Mouse (Mus musculus): ENCODE measurements around the gene Med12l. TPM values are rescaled to one million over a fixed set of nuclear protein-coding genes. Genes with fewer than 3 reads are reported as not detected.

The Med12l gene
- polyA plus RNA-seq, 1 experiment from 2014 or later, result 2.3 TPM

- no peak overlapping the region for H3K4me3 ChIP-seq
Measured at GRCm38 (mm10) chr3:59167417-59168054, 161.9 kb downstream of the Med12l start.

GRCm38 (mm10) chr3:59168476-59168875 lies 162.9 kb downstream of the Med12l start:
- H3K4me1 ChIP-seq, result 0 out of 2 replicates have a peak, but pooled peaks cover 5% of the 10 kb centered on the region
- no peak for DNase-seq (ENCODE audit: low spot score)
- no peaks in the 10 kb centered on the region for H3K36me3 ChIP-seq
- no peaks in the 10 kb centered on the region for H3K27me3 ChIP-seq (ENCODE audit: low read depth, poor library complexity, severe bottlenecking)
- H3K9me3 ChIP-seq (replicated peaks), result no peaks in the 10 kb centered on the region
- 87% methylated on average over 6 of the region's 6 CpGs for WGBS
- no peak overlapping the region for H3K27ac ChIP-seq (replicated peaks)
- H3K4me3 ChIP-seq, result no peak overlapping the region

More at GRCm38 (mm10) chr3:59167417-59168054, 161.9 kb downstream of the Med12l start:
- no peak overlapping the region for H3K27ac ChIP-seq (replicated peaks)
- H3K36me3 ChIP-seq, result no peaks in the 10 kb centered on the region
- 93% methylated on average over 2 of the region's 2 CpGs for WGBS
- H3K9me3 ChIP-seq (replicated peaks), result no peaks in the 10 kb centered on the region
- 0 out of 2 replicates have a peak, but pooled peaks cover 5% of the 10 kb centered on the region for H3K4me1 ChIP-seq
- DNase-seq (ENCODE audit: low spot score), result no peak
- no peaks in the 10 kb centered on the region for H3K27me3 ChIP-seq (ENCODE audit: low read depth, poor library complexity, severe bottlenecking)

GRCm38 (mm10) chr3:59169215-59169614 lies 163.6 kb downstream of the Med12l start:
- WGBS, result 84% methylated on average over 4 of the region's 4 CpGs
- no peak overlapping the region for H3K27ac ChIP-seq (replicated peaks)
- no peak overlapping the region for H3K4me3 ChIP-seq
- H3K27me3 ChIP-seq (ENCODE audit: low read depth, poor library complexity, severe bottlenecking), result no peaks in the 10 kb centered on the region
- no peaks in the 10 kb centered on the region for H3K9me3 ChIP-seq (replicated peaks)
- H3K36me3 ChIP-seq, result no peaks in the 10 kb centered on the region
- H3K4me1 ChIP-seq, result 0 out of 2 replicates have a peak, but pooled peaks cover 5% of the 10 kb centered on the region
- DNase-seq (ENCODE audit: low spot score), result no peak

- Histone ChIP-seq H3K4me3 (no peak overlapping the region), H3K27me3 (ENCODE audit: low read depth, poor library complexity, severe bottlenecking) (no peaks in the 10 kb centered on the region), H3K9me3 (replicated peaks) (no peaks in the 10 kb centered on the region), H3K4me1 (0 out of 2 replicates have a peak, but pooled peaks cover 5% of the 10 kb centered on the region), H3K36me3 (no peaks in the 10 kb centered on the region), H3K27ac (replicated peaks) (no peak overlapping the region)
- WGBS, result 68% methylated on average over 2 of the region's 2 CpGs
- DNase-seq (ENCODE audit: low spot score), result no peak
Measured at GRCm38 (mm10) chr3:59169921-59170627, 164.4 kb downstream of the Med12l start.

- Histone ChIP-seq H3K4me3 (no peak overlapping the region), H3K27ac (replicated peaks) (no peak overlapping the region), H3K36me3 (no peaks in the 10 kb centered on the region), H3K9me3 (replicated peaks) (no peaks in the 10 kb centered on the region), H3K27me3 (ENCODE audit: low read depth, poor library complexity, severe bottlenecking) (no peaks in the 10 kb centered on the region), H3K4me1 (0 out of 2 replicates have a peak, but pooled peaks cover 5% of the 10 kb centered on the region)
- no peak for DNase-seq (ENCODE audit: low spot score)
- WGBS, result 89% methylated on average over 6 of the region's 6 CpGs
Measured at GRCm38 (mm10) chr3:59174426-59175154, 169.0 kb downstream of the Med12l start.

- no peaks in the 10 kb centered on the region for H3K36me3 ChIP-seq
- H3K9me3 ChIP-seq (replicated peaks), result no peaks in the 10 kb centered on the region
- no peaks in the 10 kb centered on the region for H3K27me3 ChIP-seq (ENCODE audit: low read depth, poor library complexity, severe bottlenecking)
- 0 out of 2 replicates have a peak, but pooled peaks cover under 1% of the 10 kb centered on the region for H3K4me1 ChIP-seq
- no peak overlapping the region for H3K4me3 ChIP-seq
- no peak overlapping the region for H3K27ac ChIP-seq (replicated peaks)
- DNase-seq (ENCODE audit: low spot score), result peak; percentile 24
- 53% methylated on average over 5 of the region's 5 CpGs for WGBS
Measured at GRCm38 (mm10) chr3:59175234-59175633, 169.6 kb downstream of the Med12l start.

DNA sequence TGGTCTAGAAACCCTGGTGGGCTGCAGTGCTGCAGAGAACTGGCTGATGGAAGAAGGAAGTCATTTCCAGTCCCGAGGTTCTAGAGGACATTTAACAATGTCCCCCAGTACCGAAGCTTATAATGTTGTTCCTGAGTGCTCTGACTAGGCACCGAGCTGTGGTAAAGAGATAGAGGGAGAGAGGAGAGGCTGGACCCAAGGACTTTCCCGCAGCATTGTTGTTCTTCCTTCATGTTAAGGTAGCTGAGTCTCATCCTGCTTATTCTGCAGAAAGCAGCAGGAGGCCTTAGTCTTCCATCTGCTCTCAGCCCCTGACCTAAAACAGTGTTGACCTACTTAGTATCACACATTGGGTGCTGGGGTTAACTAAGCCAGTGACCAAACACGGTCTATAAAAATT lies 171.2 kb downstream of the Med12l start:
- 71% methylated on average over 5 of the region's 5 CpGs for WGBS
- H3K9me3 ChIP-seq (replicated peaks), result no peaks in the 10 kb centered on the region
- H3K36me3 ChIP-seq, result no peaks in the 10 kb centered on the region
- no peak overlapping the region for H3K4me3 ChIP-seq
- H3K4me1 ChIP-seq, result no peaks in the 10 kb centered on the region
- H3K27me3 ChIP-seq (ENCODE audit: low read depth, poor library complexity, severe bottlenecking), result no peaks in the 10 kb centered on the region
- no peak overlapping the region for H3K27ac ChIP-seq (replicated peaks)
- no peak for DNase-seq (ENCODE audit: low spot score)

DNA sequence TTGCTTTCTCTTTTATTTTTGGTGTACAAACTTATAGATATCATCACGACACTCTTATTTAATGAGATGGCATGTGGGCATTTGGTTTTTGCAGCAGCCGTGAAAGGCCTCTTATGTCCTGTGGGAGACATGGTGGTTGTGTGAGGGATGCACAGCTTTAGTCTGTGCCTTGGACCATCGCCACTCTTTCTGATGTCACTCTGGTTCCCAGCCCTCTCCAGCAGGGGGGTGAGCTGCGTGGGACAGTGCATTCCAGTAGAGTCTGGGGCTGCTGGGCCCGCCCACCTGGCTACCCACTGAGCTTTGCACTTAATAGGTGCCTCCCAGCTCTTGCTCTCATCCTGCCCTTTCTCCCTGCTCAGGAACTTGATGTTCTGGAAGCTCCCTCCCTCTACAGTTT lies 175.5 kb downstream of the Med12l start:
- H3K9me3 ChIP-seq (replicated peaks), result no peaks in the 10 kb centered on the region
- no peak overlapping the region for H3K4me3 ChIP-seq
- no peaks in the 10 kb centered on the region for H3K4me1 ChIP-seq
- no peak overlapping the region for H3K27ac ChIP-seq (replicated peaks)
- no peaks in the 10 kb centered on the region for H3K36me3 ChIP-seq
- DNase-seq (ENCODE audit: low spot score), result no peak
- 70% methylated on average over 5 of the region's 5 CpGs for WGBS
- H3K27me3 ChIP-seq (ENCODE audit: low read depth, poor library complexity, severe bottlenecking), result no peaks in the 10 kb centered on the region

DNA sequence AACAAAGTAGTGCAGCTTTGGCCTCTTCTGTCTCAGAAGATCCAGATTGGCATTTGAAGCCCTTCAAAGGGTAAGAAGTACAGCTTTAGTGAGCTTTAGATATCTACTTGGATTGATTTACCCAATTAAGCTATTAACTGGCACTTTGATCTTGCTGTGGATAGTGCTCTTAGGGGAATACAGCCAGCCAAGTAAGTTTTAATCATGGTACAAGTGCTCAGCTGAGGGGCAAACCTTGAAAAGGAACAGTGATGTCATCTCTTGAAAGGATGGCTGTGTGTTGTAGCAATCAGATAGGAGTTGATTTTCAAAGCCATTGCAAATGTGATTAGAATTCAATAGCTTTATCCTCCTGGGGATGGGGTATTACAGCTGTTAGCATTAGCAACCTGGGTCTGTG lies 176.5 kb downstream of the Med12l start:
- no peak for DNase-seq (ENCODE audit: low spot score)
- no peaks in the 10 kb centered on the region for H3K4me1 ChIP-seq
- no peaks in the 10 kb centered on the region for H3K27me3 ChIP-seq (ENCODE audit: low read depth, poor library complexity, severe bottlenecking)
- H3K36me3 ChIP-seq, result no peaks in the 10 kb centered on the region
- H3K27ac ChIP-seq (replicated peaks), result no peak overlapping the region
- H3K9me3 ChIP-seq (replicated peaks), result no peaks in the 10 kb centered on the region
- H3K4me3 ChIP-seq, result no peak overlapping the region

- H3K36me3 ChIP-seq, result no peaks in the 10 kb centered on the region
- WGBS, result 93% methylated on average over 4 of the region's 4 CpGs
- H3K27ac ChIP-seq (replicated peaks), result no peak overlapping the region
- DNase-seq (ENCODE audit: low spot score), result no peak
- no peaks in the 10 kb centered on the region for H3K4me1 ChIP-seq
- H3K9me3 ChIP-seq (replicated peaks), result no peaks in the 10 kb centered on the region
- H3K27me3 ChIP-seq (ENCODE audit: low read depth, poor library complexity, severe bottlenecking), result no peaks in the 10 kb centered on the region
- no peak overlapping the region for H3K4me3 ChIP-seq
Measured at GRCm38 (mm10) chr3:59185662-59186061, 180.0 kb downstream of the Med12l start.

- H3K4me3 ChIP-seq, result no peak overlapping the region
- H3K36me3 ChIP-seq, result no peaks in the 10 kb centered on the region
- no peak overlapping the region for H3K27ac ChIP-seq (replicated peaks)
- H3K27me3 ChIP-seq (ENCODE audit: low read depth, poor library complexity, severe bottlenecking), result no peaks in the 10 kb centered on the region
- DNase-seq (ENCODE audit: low spot score), result no peak
- H3K4me1 ChIP-seq, result no peaks in the 10 kb centered on the region
- H3K9me3 ChIP-seq (replicated peaks), result no peaks in the 10 kb centered on the region
- WGBS, result 94% methylated on average over 4 of the region's 4 CpGs
Measured at GRCm38 (mm10) chr3:59187336-59187735, 181.7 kb downstream of the Med12l start.

DNA sequence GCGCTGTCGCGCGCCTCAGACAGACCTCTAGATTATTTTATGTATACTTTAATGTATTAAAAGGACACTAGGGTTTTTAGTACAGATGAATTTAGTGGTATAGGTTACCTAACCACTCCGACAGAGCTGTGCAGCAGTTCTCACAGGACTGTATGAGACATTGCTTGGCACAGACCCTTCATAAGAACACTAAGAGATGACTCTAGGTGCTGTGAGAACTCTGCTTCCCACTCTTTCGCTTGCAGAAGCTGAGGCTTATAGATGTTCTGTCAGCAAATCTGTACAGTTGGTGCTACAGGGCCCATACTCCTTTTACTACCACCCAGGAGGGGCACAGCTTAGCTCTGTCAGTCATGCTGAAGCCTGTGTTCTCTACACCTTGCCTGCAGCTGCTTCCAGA lies 186.0 kb downstream of the Med12l start:
- H3K27ac ChIP-seq (replicated peaks), result no peak overlapping the region
- no peaks in the 10 kb centered on the region for H3K27me3 ChIP-seq (ENCODE audit: low read depth, poor library complexity, severe bottlenecking)
- no peaks in the 10 kb centered on the region for H3K4me1 ChIP-seq
- no peaks in the 10 kb centered on the region for H3K36me3 ChIP-seq
- no peak overlapping the region for H3K4me3 ChIP-seq
- no peak for DNase-seq (ENCODE audit: low spot score)
- 96% methylated on average over 6 of the region's 6 CpGs for WGBS
- H3K9me3 ChIP-seq (replicated peaks), result no peaks in the 10 kb centered on the region

GRCm38 (mm10) chr3:59194099-59194498 lies 188.5 kb downstream of the Med12l start:
- no peak overlapping the region for H3K27ac ChIP-seq (replicated peaks)

More at GRCm38 (mm10) chr3:59194099-59194498, 188.5 kb downstream of the Med12l start:
- DNase-seq (ENCODE audit: low spot score), result no peak
- Histone ChIP-seq H3K4me1 (no peaks in the 10 kb centered on the region), H3K9me3 (replicated peaks) (no peaks in the 10 kb centered on the region), H3K36me3 (no peaks in the 10 kb centered on the region), H3K4me3 (no peak overlapping the region), H3K27me3 (ENCODE audit: low read depth, poor library complexity, severe bottlenecking) (no peaks in the 10 kb centered on the region)
- 94% methylated on average over 7 of the region's 7 CpGs for WGBS

Data from midbrain, embryonic 10.5 days (tissue).